Mouse (Mus musculus): Measurements from ENCODE around the gene Adk.

GRCm38 (mm10) chr14:21383701-21384428 is 331.5 kb downstream of the Adk start:
- TF ChIP-seq CTCF (IDR thresholded peaks at IDR 0.05; ENCODE audit: low read depth), result no peak
- TF ChIP-seq EP300 (IDR thresholded peaks at IDR 0.05; ENCODE audit: low read depth), result no peak

All from heart, postnatal 0 days (tissue).